Mouse (Mus musculus) hindbrain, embryonic 11.5 days (tissue): ENCODE results near the gene Rfc3. TPM values are rescaled to one million over a fixed set of nuclear protein-coding genes. Genes with fewer than 3 reads are reported as not detected.
"Not testable (repeated sequence)": the region's sequence is repeated elsewhere in the genome, so short reads cannot be mapped to it uniquely, and the experiment has no call there.

Experiments
- ATAC-seq: fragments of 200-750 bp; cut with Nextera tagmentation; 2 replicates; pipeline ENCODE4 v1.8.0; 2017; ENCODE audit warnings: mild to moderate bottlenecking, moderate TSS enrichment, moderate library complexity; ENCODE audit not compliant: low FRiP score
- DNase-seq: peaks from one replicate; pipeline ENCODE4 v3.0.0-alpha.2; 2015; ENCODE audit warnings: low spot score
- H3K27ac ChIP-seq: fragments of 300-500 bp; sonication (generic); 2 replicates; pipeline ENCODE4 v1.5.1; 2014; ENCODE audit warnings: mild to moderate bottlenecking, low read depth, low read length
- H3K27me3 ChIP-seq: fragments of 300-500 bp; sonication (generic); 2 replicates; pipeline ENCODE4 v1.6.1; 2014; ENCODE audit warnings: mild to moderate bottlenecking, low read length, moderate library complexity, mixed read lengths; ENCODE audit not compliant: control insufficient read depth, insufficient read depth
- H3K36me3 ChIP-seq: fragments of 300-500 bp; sonication (generic); 2 replicates; pipeline ENCODE4 v1.6.1; 2014; ENCODE audit warnings: mild to moderate bottlenecking, low read length, moderate library complexity, mixed read lengths; ENCODE audit not compliant: control insufficient read depth, insufficient read depth
- H3K4me1 ChIP-seq: fragments of 300-500 bp; sonication (generic); replicated peaks from 2 replicates; pipeline ENCODE4 v1.6.1; 2014; ENCODE audit warnings: low read length, mixed read lengths; ENCODE audit not compliant: control insufficient read depth, insufficient read depth
- H3K4me2 ChIP-seq: fragments of 300-500 bp; sonication (generic); replicated peaks from 2 replicates; pipeline ENCODE4 v1.6.1; 2014; ENCODE audit warnings: mild to moderate bottlenecking, low read depth, low read length
- H3K4me3 ChIP-seq: fragments of 300-500 bp; sonication (generic); 2 replicates; pipeline ENCODE4 v1.5.1; 2014; ENCODE audit warnings: low read depth, low read length
- H3K9ac ChIP-seq: fragments of 300-500 bp; sonication (generic); 2 replicates; pipeline ENCODE4 v1.6.1; 2014; ENCODE audit warnings: low read depth, low read length
- H3K9me3 ChIP-seq: fragments of 300-500 bp; sonication (generic); 2 replicates; pipeline ENCODE4 v1.6.1; 2016; ENCODE audit warnings: low read length; ENCODE audit not compliant: control insufficient read depth
- WGBS: fragments of 180-500 bp; shearing (Covaris S2); extraction: QIAGEN DNeasy Blood & Tissue Kit; methylation state at CpG from one replicate; pipeline ENCODE4 v1.1.7; 2014; 5-methylcytosine and 5-hydroxymethylcytosine counted together
- polyA plus RNA-seq: library from polyadenylated mRNA; unstranded; fragments of >200 nt; fragmentation: Nextera tagmentation; extraction: Ambion mirVana; gene quantifications from 2 replicates; pipeline ENCODE4 v1.2.1, GENCODE M21; 2014

Gene Rfc3
- 118 and 122 TPM in 2 replicates for polyA plus RNA-seq

DNA sequence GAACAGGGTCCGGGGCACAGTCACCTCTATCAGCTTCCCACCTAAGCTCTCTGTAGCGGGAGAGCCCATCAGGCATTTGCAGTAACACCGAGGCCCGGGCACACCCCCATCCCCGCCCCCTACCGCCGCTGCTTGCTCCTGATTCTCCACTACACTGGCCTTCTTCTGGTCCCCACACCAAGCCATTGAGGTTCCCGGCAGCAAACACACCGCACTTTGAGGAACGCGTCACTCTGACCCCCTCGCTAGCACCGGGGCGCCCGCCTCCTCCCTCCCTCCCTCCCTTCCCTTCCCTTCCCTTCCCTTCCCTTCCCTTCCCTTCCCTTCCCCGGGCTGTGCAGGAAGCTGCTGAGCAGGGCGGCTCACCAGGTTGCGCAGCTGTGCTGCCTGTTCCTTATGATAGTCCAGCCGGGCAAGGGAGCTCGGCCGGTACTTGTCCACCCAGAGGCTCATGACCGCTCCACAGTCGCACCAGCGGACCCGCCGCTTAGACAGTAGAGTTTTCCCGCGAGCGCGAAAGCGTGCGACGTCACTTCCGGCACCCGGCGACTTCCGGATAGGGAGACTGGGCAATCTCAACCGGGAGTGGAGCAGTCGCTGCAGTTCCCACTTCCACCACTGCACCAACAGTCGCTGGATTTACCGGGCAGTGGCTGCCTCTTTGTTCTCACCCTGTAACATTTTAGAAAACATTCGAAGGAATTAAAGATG is at the start of gene Rfc3:
Gene Rfc3 (minus strand): TSS at position 543 of the 711 bp plus-strand sequence.
- DNase-seq (peak; percentile 99), ATAC-seq (peak; percentile 99)
- under 1% methylated on average over 38 of the region's 42 CpGs for WGBS

DNA sequence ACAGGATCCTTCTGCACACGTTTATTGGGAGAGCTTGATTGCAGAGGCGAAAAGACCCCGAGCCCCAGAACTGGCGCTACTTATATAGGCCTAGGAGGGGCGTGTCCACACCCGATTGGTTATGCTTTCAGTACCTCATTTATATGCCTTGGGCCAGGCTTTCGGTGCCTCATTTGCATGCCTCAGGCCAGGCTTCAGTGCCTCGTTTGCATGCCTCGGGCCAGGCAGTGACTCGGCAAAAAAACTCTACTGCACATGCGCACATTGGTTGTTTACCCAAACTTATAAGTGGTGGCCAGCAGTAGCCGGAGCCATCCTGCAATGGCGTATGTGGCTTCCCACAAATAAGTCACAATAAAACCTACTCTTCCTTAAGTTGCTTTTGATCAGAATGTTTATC is 42.6 kb upstream of the Rfc3 start:
- not testable (repeated sequence) for H3K27me3 ChIP-seq, H3K9ac ChIP-seq, H3K4me1 ChIP-seq, H3K36me3 ChIP-seq, H3K4me2 ChIP-seq, H3K27ac ChIP-seq, H3K9me3 ChIP-seq, DNase-seq, ATAC-seq, H3K4me3 ChIP-seq
- 95% methylated on average over 13 of the region's 13 CpGs for WGBS

More for the DNA sequence above, at the start of gene Rfc3:
- Histone ChIP-seq H3K4me2 (peak within 1 kb of the TSS; percentile 62), H3K9me3 (no peaks in the 10 kb centered on the region), H3K36me3 (0 out of 2 replicates have a peak, but pooled peaks cover 5% of the 10 kb centered on the region), H3K27me3 (no peaks in the 10 kb centered on the region), H3K4me1 (no peaks in the 10 kb centered on the region; the same call in 1 of the 2 replicates), H3K27ac (peak within 1 kb of the TSS; percentile 63), H3K9ac (peak within 1 kb of the TSS; percentile 85), H3K4me3 (peak within 1 kb of the TSS; percentile 72)

DNA sequence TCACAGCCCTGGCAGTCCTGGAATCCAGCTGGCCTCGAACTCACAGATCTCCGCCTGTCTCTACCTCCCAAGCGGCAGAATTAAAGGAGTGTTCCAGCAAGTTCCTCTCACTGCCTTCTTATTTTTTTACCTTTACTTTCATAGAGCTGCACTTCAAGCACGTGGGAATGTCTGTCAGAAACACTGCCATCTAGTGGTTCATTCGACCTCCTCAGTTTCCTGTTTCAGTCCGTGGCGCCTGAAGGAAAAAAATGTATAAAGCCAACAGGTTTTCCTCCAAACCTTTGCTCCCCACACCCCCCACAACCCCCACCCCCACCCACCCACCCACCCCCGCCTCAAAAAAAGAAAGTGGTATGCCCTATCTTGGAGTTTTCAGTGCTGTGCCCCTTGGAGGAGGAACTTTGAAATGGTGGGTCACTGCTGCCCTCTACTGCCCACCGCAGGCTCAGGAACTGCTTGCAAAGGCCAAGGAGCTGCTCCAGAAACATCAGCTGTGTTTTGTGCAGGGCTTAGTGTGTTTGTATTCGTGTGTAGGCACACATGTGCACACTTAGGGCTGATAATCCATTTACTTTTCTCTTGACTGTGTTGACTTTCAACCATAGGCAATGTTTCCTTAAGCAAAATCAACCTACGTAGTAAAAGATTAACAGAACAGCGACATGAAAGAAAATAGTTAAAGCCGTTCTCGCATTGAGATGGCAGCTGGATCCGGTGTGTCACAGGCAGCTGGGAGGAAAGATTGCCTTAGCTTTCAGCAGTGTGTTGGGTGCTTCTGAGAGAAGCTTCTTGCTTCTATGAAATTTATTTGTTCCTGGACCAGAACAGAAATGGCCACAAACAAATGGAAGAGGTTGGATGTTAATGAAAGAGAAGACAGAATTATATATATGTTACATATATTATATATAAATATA is 35.8 kb upstream of the Rfc3 start:
- H3K4me2 ChIP-seq = 0 out of 2 replicates have a peak overlapping the region, but pooled peaks have one; percentile 12

DNA sequence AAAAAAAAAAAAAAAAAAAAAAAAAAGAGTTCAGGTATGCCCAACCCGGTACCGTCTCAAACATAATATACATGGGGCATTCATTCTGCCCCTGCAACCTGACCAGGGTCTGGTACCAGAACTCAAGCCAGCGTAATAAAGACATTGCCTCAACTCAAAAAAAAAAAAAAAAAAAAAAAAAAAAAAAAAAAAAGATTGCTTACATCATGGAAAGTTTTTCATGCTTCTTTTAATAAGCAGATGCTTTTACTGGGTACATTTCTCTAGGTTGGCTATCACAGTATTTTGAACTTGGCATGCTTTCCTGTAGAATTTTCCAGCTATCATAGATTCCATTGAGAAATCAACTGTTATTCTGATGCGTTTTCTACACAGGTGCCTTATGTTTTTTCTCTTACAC is 11.2 kb upstream of the Rfc3 start:
- no peak for ATAC-seq
- 91% methylated on average over 4 of the region's 4 CpGs for WGBS
- no peaks in the 10 kb centered on the region for H3K27me3 ChIP-seq

More for the DNA sequence above, 35.8 kb upstream of the Rfc3 start:
- Histone ChIP-seq H3K36me3 (no peaks in the 10 kb centered on the region), H3K27ac (no peak overlapping the region), H3K27me3 (no peaks in the 10 kb centered on the region), H3K4me1 (no peaks in the 10 kb centered on the region), H3K9me3 (no peaks in the 10 kb centered on the region), H3K4me3 (no peak overlapping the region), H3K9ac (no peak overlapping the region)
- DNase-seq (peak; percentile 79), ATAC-seq (peak; percentile 97)
- WGBS = 32% methylated on average over 15 of the region's 15 CpGs

DNA sequence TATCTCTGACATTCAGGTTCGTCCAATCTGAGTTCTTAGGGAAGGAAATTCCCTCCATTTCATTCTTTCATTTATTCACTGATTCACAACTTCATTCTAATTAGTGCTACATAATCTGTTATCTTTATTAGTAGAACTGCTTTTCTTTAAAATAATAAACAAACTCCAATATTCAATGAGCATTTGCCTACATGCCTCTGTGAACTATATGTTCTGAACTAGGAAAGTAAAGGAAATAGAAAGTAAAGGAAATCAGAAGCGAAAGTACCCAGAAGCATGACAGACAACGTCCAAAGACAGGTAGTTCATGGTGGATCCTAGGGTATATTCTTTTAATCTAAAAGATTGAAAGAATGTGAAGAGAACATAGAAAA is 356 bp upstream of the Rfc3 start:
- Histone ChIP-seq H3K9me3 (no peaks in the 10 kb centered on the region), H3K4me3 (no peak overlapping the region; the same call in 1 of the 2 replicates), H3K9ac (no peak overlapping the region; the same call in 1 of the 2 replicates), H3K4me2 (peak overlapping the region; percentile 62; the same call in 1 of the 2 replicates), H3K36me3 (0 out of 2 replicates have a peak, but pooled peaks cover 3% of the 10 kb centered on the region), H3K4me1 (no peaks in the 10 kb centered on the region; the same call in 1 of the 2 replicates), H3K27me3 (no peaks in the 10 kb centered on the region), H3K27ac (no peak overlapping the region)
- 68% methylated on average over 3 of the region's 3 CpGs for WGBS
- ATAC-seq (no peak; the same call in 1 of the 2 replicates), DNase-seq (no peak)

More for the DNA sequence above, 11.2 kb upstream of the Rfc3 start:
- H3K4me2 ChIP-seq = no peak overlapping the region
- H3K27ac ChIP-seq = no peak overlapping the region
- no peaks in the 10 kb centered on the region for H3K36me3 ChIP-seq
- no peak overlapping the region for H3K4me3 ChIP-seq
- H3K4me1 ChIP-seq = no peaks in the 10 kb centered on the region
- no peak overlapping the region for H3K9ac ChIP-seq
- no peaks in the 10 kb centered on the region for H3K9me3 ChIP-seq
- no peak for DNase-seq

DNA sequence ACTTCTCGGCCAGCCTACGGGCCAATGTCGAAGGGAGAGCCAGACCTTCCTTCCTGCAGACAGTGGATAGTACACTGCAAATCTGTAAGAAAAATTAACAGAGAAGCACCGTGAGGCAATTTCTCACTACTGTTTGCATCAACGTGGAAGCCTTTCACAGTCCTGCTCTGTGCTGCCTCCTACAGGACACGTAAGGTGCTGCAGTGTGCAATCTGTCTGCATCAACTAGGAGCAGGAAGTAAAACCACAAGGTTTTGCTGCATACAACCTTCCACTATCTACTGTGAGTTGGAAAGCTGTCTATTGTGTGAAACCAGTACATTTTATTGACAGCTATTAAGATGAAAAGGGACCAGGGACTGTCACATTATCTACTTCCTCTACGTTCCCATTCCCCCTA is 6.2 kb downstream of the Rfc3 start:
- Histone ChIP-seq H3K4me3 (no peak overlapping the region), H3K27me3 (no peaks in the 10 kb centered on the region), H3K36me3 (peaks cover 29% of the 10 kb centered on the region; the same call in 1 of the 2 replicates), H3K9me3 (no peaks in the 10 kb centered on the region), H3K27ac (no peak overlapping the region), H3K9ac (no peak overlapping the region), H3K4me2 (no peak overlapping the region), H3K4me1 (no peaks in the 10 kb centered on the region)
- 93% methylated on average over 7 of the region's 7 CpGs for WGBS
- DNase-seq (peak; percentile 44), ATAC-seq (no peak)

DNA sequence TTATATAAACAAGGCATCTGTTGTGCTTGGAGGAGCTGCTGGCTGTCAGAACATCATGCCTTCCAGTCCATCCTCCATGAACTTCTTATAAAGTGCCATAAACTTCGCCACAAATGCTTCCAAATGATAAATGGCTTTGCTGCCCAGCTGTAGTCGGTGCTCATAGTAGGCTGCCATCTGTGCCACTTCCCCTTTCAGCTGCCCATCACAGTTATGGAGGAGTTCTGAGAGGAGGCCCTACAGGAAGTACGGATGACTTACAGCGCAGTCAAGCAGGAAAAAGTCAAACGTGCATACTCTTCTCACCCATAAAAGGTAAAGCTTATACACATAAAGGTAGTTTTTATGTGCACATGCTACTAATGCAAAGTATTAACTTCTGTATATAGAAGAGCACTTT is 8.2 kb downstream of the Rfc3 start:
- 93% methylated on average over 5 of the region's 5 CpGs for WGBS
- Histone ChIP-seq H3K9ac (no peak overlapping the region), H3K36me3 (peaks cover 29% of the 10 kb centered on the region; the same call in 1 of the 2 replicates), H3K9me3 (no peaks in the 10 kb centered on the region), H3K27ac (no peak overlapping the region), H3K4me1 (no peaks in the 10 kb centered on the region), H3K4me3 (no peak overlapping the region), H3K4me2 (no peak overlapping the region), H3K27me3 (no peaks in the 10 kb centered on the region)
- ATAC-seq (no peak), DNase-seq (no peak)

DNA sequence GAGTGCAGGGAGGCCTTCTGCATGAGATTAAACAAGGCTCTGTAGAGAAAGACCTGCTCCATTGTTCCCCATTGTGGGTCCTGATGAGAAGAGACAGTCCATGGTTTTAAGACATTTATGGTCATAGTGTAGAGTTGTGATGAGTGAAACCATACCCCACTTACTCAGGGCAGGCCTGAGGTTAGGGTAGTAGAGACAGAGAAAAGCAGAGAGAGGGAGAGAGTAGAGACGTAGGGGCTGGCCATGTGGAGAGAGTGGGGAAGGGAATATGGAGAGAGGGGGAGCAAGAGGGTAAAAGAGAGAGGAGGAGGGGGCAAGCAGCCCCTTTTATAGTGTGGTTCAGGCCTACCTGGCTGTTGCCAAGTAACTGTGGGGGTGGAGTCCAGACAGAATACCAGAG is 8.9 kb downstream of the Rfc3 start:
- Histone ChIP-seq H3K36me3 (peaks cover 28% of the 10 kb centered on the region; the same call in 1 of the 2 replicates), H3K27ac (no peak overlapping the region), H3K27me3 (no peaks in the 10 kb centered on the region), H3K9me3 (no peaks in the 10 kb centered on the region), H3K4me2 (no peak overlapping the region), H3K4me3 (no peak overlapping the region), H3K4me1 (no peaks in the 10 kb centered on the region), H3K9ac (no peak overlapping the region)
- ATAC-seq (peak; percentile 60; the same call in 1 of the 2 replicates), DNase-seq (no peak)
- WGBS = 100% methylated on average over 1 of the region's 1 CpGs
